Mouse (Mus musculus): ENCODE data around the gene Lrrc43. TPM values are rescaled to one million over a fixed set of nuclear protein-coding genes. Genes with fewer than 3 reads are reported as not detected.
A peak's percentile ranks its signal among the peaks of the same experiment; 100 is the strongest.

The Lrrc43 gene
- polyA plus RNA-seq (2015; fragmentation: Nextera tagmentation; extraction: Ambion mirVana): 0.10 TPM in 1 of 2 replicates, not detected in the other

GRCm38 (mm10) chr5:123489112-123489785 is at the start of gene Lrrc43, which contains the start of gene Il31:
Lrrc43 (plus strand) TSS chr5:123489305.
Il31 (minus strand) TSS chr5:123489489.
- no peak within 1 kb of the TSS for H3K27ac ChIP-seq (replicated peaks)
- peak within 1 kb of the TSS; percentile 55 for H3K4me2 ChIP-seq
- WGBS: 8% methylated on average over 25 of the region's 25 CpGs
- peak; percentile 84 for ATAC-seq (ENCODE audit: low read depth)
- H3K9me3 ChIP-seq: no peaks in the 10 kb centered on the region
- peak within 1 kb of the TSS; percentile 25 for H3K4me3 ChIP-seq
- H3K9ac ChIP-seq: peak within 1 kb of the TSS; percentile 49; the same call in 1 of the 2 replicates
- H3K4me1 ChIP-seq (replicated peaks): peaks cover 11% of the 10 kb centered on the region
- no peaks in the 10 kb centered on the region for H3K27me3 ChIP-seq
- no peaks in the 10 kb centered on the region for H3K36me3 ChIP-seq

DNA sequence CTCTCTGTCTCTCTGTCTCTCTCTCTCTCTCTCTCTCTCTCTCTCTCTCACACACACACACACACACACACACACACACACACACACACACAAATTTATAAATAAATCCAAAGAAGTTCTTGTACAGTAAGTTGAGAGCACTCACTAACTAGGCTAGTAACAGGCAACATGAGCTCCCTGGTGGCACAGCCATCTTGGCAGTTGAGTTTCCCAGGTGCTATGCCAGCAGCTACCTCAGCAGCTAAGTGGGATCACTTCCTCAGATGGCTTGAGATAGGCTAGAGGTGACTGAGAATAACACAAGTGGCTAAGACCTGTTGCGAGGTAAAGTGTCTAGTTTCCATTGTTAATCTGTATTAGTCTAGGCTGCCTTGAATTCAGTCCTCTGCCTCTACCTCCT is 49.8 kb upstream of the Lrrc43 start:
- H3K4me3 ChIP-seq: no peak overlapping the region
- WGBS: 98% methylated on average over 1 of the region's 1 CpGs
- peaks cover 12% of the 10 kb centered on the region for H3K4me1 ChIP-seq (replicated peaks)
- H3K4me2 ChIP-seq: no peak overlapping the region
- H3K27ac ChIP-seq (replicated peaks): no peak overlapping the region
- no peak for ATAC-seq (ENCODE audit: low read depth)
- H3K27me3 ChIP-seq: no peaks in the 10 kb centered on the region
- no peaks in the 10 kb centered on the region for H3K9me3 ChIP-seq
- H3K36me3 ChIP-seq: peaks cover 36% of the 10 kb centered on the region
- H3K9ac ChIP-seq: no peak overlapping the region

DNA sequence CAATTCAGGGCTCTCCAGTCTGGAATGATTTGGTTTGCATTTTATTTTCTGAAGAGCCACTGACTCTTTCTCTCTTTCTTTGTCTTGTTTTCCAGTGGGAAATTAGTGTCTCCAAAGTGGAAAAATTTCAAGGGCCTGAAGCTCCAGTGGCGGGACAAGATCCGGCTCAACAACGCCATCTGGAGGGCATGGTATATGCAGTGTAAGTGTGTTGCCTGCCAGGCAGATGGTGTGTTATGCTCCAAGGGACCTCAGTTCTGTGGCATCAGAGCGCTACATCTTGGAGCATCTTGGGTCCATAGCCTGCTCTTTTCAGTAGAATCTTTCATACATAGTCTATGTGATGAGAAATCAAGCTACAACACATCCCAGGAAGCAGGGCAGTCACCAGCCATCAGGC is 49.2 kb upstream of the Lrrc43 start:
- peaks cover 12% of the 10 kb centered on the region for H3K4me1 ChIP-seq (replicated peaks)
- H3K9me3 ChIP-seq: no peaks in the 10 kb centered on the region
- peaks cover 40% of the 10 kb centered on the region for H3K36me3 ChIP-seq
- WGBS: 83% methylated on average over 4 of the region's 4 CpGs
- H3K27ac ChIP-seq (replicated peaks): no peak overlapping the region
- no peaks in the 10 kb centered on the region for H3K27me3 ChIP-seq
- no peak overlapping the region for H3K4me2 ChIP-seq
- no peak overlapping the region for H3K9ac ChIP-seq
- no peak for ATAC-seq (ENCODE audit: low read depth)
- H3K4me3 ChIP-seq: no peak overlapping the region

DNA sequence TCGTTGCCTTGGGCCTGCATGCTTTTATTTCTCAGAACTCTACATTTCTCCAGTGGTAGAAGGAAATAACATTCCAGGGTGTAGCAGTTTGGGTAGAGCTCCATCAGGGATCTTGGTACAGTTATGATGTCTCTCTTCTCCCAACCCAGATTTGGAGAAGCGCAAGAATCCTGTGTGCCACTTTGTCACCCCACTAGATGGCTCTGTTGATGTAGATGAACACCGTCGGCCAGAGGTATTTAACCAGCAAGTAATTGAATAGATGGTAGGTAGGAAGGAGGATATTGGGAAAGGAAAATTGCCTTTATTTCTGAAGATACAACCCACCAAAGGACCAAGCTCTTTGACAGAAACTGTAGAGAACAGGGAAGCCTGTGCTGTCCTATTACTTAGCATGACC is 48.4 kb upstream of the Lrrc43 start:
- Histone ChIP-seq H3K9me3 (no peaks in the 10 kb centered on the region), H3K36me3 (peaks cover 47% of the 10 kb centered on the region), H3K9ac (no peak overlapping the region), H3K27me3 (no peaks in the 10 kb centered on the region), H3K4me3 (no peak overlapping the region), H3K27ac (replicated peaks) (no peak overlapping the region), H3K4me2 (no peak overlapping the region), H3K4me1 (replicated peaks) (peaks cover 11% of the 10 kb centered on the region)
- no peak for ATAC-seq (ENCODE audit: low read depth)
- WGBS: 73% methylated on average over 4 of the region's 4 CpGs

GRCm38 (mm10) chr5:123442283-123442682 is 46.8 kb upstream of the Lrrc43 start:
- Histone ChIP-seq H3K27ac (replicated peaks) (no peak overlapping the region), H3K27me3 (no peaks in the 10 kb centered on the region), H3K4me1 (replicated peaks) (no peaks in the 10 kb centered on the region), H3K36me3 (peaks cover 63% of the 10 kb centered on the region), H3K9me3 (no peaks in the 10 kb centered on the region), H3K4me3 (no peak overlapping the region), H3K4me2 (no peak overlapping the region), H3K9ac (no peak overlapping the region)
- no peak for ATAC-seq (ENCODE audit: low read depth)
- 94% methylated on average over 3 of the region's 3 CpGs for WGBS

- Histone ChIP-seq H3K4me3 (no peak overlapping the region), H3K4me1 (replicated peaks) (no peaks in the 10 kb centered on the region), H3K27me3 (no peaks in the 10 kb centered on the region), H3K4me2 (no peak overlapping the region), H3K36me3 (peaks cover 79% of the 10 kb centered on the region), H3K9me3 (no peaks in the 10 kb centered on the region), H3K9ac (no peak overlapping the region), H3K27ac (replicated peaks) (no peak overlapping the region)
- WGBS: 52% methylated on average over 4 of the region's 4 CpGs
- no peak for ATAC-seq (ENCODE audit: low read depth)
Observed at GRCm38 (mm10) chr5:123444069-123444468, 45.0 kb upstream of the Lrrc43 start.

DNA sequence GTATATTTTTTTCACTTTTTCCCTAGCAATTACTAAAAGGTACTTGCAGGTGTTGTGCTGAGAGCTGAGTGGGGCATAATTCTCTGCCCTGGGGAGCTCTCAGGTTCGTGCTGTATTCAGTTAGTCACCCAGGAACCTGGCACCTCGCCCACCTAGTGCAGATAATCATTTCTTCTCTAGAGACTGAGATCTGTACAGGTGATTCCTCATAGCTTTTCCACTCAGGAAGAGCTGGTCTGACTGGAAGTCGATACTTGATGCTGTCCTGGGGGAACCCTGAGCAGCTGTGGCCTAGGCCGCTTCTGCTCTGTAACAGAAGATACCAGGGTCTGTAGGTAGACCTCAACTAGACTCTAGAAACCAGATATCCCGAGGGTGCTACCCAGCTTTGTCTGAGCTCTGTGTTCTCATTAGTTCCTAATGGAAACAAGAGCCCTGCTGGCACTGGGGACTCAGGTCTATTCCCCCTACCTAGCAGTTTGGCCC is 44.2 kb upstream of the Lrrc43 start:
- WGBS: 81% methylated on average over 5 of the region's 5 CpGs
- ATAC-seq (ENCODE audit: low read depth): no peak
- Histone ChIP-seq H3K36me3 (peaks cover 87% of the 10 kb centered on the region), H3K4me2 (no peak overlapping the region), H3K4me1 (replicated peaks) (no peaks in the 10 kb centered on the region), H3K9ac (no peak overlapping the region), H3K9me3 (no peaks in the 10 kb centered on the region), H3K4me3 (no peak overlapping the region), H3K27ac (replicated peaks) (no peak overlapping the region), H3K27me3 (no peaks in the 10 kb centered on the region)

- Histone ChIP-seq H3K27ac (replicated peaks) (no peak overlapping the region), H3K4me2 (no peak overlapping the region), H3K27me3 (no peaks in the 10 kb centered on the region), H3K9me3 (no peaks in the 10 kb centered on the region), H3K9ac (no peak overlapping the region), H3K36me3 (peaks cover 93% of the 10 kb centered on the region), H3K4me3 (no peak overlapping the region), H3K4me1 (replicated peaks) (no peaks in the 10 kb centered on the region)
- ATAC-seq (ENCODE audit: low read depth): no peak
- 93% methylated on average over 7 of the region's 7 CpGs for WGBS
Observed at GRCm38 (mm10) chr5:123451886-123452285, 37.2 kb upstream of the Lrrc43 start.

DNA sequence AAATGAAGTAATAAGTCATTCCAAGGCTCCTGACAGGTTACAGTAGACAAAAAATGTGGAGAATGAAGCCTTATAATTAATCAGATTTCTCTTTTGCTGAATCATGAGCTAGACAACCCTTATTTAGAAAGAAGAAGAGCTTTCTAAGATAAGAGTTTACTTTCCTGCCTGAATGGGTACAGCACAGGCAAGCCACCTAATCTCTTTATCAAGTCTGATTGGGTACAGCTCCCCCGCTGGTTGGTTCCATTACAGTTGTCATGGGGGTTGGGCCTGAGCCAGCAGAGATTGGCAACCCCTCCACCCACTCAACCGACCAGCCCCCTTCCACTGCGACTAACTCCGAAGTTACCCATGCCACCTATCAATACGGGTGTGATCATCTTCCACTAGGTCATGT is 27.7 kb upstream of the Lrrc43 start:
- WGBS: 79% methylated on average over 5 of the region's 5 CpGs
- Histone ChIP-seq H3K4me3 (no peak overlapping the region), H3K4me1 (replicated peaks) (no peaks in the 10 kb centered on the region), H3K27me3 (no peaks in the 10 kb centered on the region), H3K4me2 (no peak overlapping the region), H3K9me3 (no peaks in the 10 kb centered on the region), H3K27ac (replicated peaks) (no peak overlapping the region), H3K9ac (no peak overlapping the region), H3K36me3 (peaks cover 29% of the 10 kb centered on the region)
- no peak for ATAC-seq (ENCODE audit: low read depth)

- Histone ChIP-seq H3K4me2 (no peak overlapping the region), H3K9me3 (no peaks in the 10 kb centered on the region), H3K4me1 (replicated peaks) (no peaks in the 10 kb centered on the region), H3K36me3 (no peaks in the 10 kb centered on the region), H3K9ac (no peak overlapping the region), H3K27ac (replicated peaks) (no peak overlapping the region), H3K4me3 (no peak overlapping the region), H3K27me3 (no peaks in the 10 kb centered on the region)
- 88% methylated on average over 1 of the region's 1 CpGs for WGBS
- no peak for ATAC-seq (ENCODE audit: low read depth)
Observed at GRCm38 (mm10) chr5:123464638-123465037, 24.5 kb upstream of the Lrrc43 start.

DNA sequence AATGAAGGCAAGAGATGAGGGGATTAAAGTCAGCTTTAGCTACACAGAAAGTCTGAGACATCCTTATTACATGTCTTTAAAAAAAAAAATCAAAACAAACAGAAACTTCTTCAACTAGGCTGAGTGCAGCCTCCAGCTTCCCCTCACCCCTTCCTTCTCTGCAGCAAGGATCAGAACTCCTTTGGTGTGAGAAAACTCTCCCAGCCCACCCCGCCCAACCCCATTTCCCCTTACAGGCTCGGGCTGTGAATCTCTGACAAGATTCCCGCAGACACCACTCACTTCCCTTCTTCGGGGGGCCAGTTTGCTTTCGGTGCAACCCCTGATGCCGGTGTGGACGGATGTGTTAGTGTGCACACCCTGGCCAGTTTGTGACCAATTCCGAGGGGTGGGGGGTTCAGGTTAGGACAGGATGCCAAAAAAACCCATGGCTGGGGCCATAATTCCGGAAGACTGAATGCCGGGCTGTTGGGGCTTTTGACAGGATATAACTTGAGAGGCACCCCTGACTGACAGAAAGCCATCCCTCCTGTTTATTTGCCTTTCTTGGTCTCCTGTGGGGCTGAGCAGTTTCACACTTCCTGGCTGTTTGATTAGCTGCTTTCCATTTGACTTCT is 18.2 kb upstream of the Lrrc43 start:
- no peak for ATAC-seq (ENCODE audit: low read depth)
- no peak overlapping the region; the same call in 1 of the 2 replicates for H3K4me3 ChIP-seq
- no peak overlapping the region for H3K27ac ChIP-seq (replicated peaks)
- no peaks in the 10 kb centered on the region for H3K36me3 ChIP-seq
- no peaks in the 10 kb centered on the region for H3K9me3 ChIP-seq
- H3K9ac ChIP-seq: no peak overlapping the region
- H3K4me2 ChIP-seq: 0 out of 2 replicates have a peak overlapping the region, but pooled peaks have one; percentile 11
- no peaks in the 10 kb centered on the region for H3K27me3 ChIP-seq
- no peaks in the 10 kb centered on the region for H3K4me1 ChIP-seq (replicated peaks)
- 54% methylated on average over 10 of the region's 10 CpGs for WGBS

DNA sequence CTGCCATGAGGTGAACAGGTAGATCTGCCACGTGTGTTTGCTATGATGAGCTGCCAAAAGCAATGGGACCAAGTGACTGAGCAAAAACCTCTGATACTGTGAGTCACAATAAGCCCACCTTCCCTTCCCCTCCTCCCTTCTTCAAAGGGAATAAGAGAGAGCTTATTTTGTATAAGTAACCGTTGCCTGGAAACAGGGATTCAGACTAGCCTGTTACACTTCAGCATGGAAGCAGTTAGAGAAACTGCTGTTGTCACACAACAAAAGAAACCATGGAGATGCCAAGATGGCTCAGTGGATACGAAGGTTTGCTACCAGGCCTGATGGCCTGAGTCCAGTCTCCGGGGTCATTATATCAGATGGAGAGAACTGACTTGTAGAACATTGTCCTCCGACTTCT is 15.3 kb upstream of the Lrrc43 start:
- no peak overlapping the region for H3K4me2 ChIP-seq
- H3K9me3 ChIP-seq: no peaks in the 10 kb centered on the region
- H3K4me1 ChIP-seq (replicated peaks): no peaks in the 10 kb centered on the region
- H3K27me3 ChIP-seq: no peaks in the 10 kb centered on the region
- no peak overlapping the region for H3K27ac ChIP-seq (replicated peaks)
- 61% methylated on average over 5 of the region's 5 CpGs for WGBS
- no peak for ATAC-seq (ENCODE audit: low read depth)
- H3K9ac ChIP-seq: no peak overlapping the region
- H3K4me3 ChIP-seq: no peak overlapping the region
- H3K36me3 ChIP-seq: no peaks in the 10 kb centered on the region
